Comparison of ENCODE assay signal across 7 mouse cellular contexts in the genomic region with DNA sequence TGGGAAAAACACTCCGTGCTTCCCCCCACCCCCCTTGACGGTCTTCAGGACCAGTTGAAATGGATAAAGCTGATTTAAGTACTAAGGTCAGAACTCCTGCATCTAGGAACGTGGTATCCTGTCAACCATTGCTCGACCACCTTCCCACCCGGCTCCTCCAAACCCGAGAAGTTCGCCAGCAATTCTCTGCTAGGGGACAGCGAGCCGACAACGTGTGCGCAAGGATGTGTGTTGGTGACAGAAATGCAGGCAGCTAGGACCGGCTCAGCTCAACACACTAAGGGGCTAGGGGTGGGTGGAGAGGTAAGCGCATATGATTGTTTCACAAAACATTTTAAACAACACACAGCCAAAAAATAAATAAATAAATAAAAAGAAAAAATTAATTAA. TPM values are rescaled to one million over a fixed set of nuclear protein-coding genes. Genes with fewer than 3 reads are reported as not detected.
DNase-seq lines count a peak whose midpoint lies in the region; ATAC-seq and TF ChIP-seq lines count a peak whose summit lies in the region.

No protein-coding gene starts in this region.

- H3K4me2 ChIP-seq in embryonic facial prominence, embryonic 14.5 days (ENCODE audit: low read depth, low read length) = peak overlapping the region; percentile 87
- H3K4me2 ChIP-seq in stomach, embryonic 15.5 days = peak overlapping the region; percentile 57

- H3K79me2 ChIP-seq in macrophage (ENCODE audit: inconsistent target) = peaks cover 56% of the 10 kb centered on the region

- ATAC-seq in embryonic facial prominence, embryonic 14.5 days (ENCODE audit: low read depth) = no peak
- no peak for ATAC-seq in stomach, embryonic 15.5 days (ENCODE audit: insufficient read depth, low FRiP score, low read depth)

- H3K9ac ChIP-seq in embryonic facial prominence, embryonic 14.5 days (ENCODE audit: low read depth, low read length) = peak overlapping the region; percentile 96
- peak overlapping the region; percentile 72; the same call in 1 of the 2 replicates for H3K9ac ChIP-seq in stomach, embryonic 15.5 days

- peak overlapping the region; percentile 100 for H3K27ac ChIP-seq in embryonic facial prominence, embryonic 14.5 days (replicated peaks; ENCODE audit: low read depth, low read length)
- H3K27ac ChIP-seq in macrophage = peak overlapping the region; percentile 95
- peak overlapping the region; percentile 100 for H3K27ac ChIP-seq in stomach, embryonic 15.5 days

- no peak for TF ChIP-seq CTCF in E14TG2a.4 (conservative IDR thresholded peaks at IDR 0.05; ENCODE audit: low read length)

- H3K36me3 ChIP-seq in E14TG2a.4 (ENCODE audit: insufficient read depth, low read length) = no peaks in the 10 kb centered on the region
- no peaks in the 10 kb centered on the region for H3K36me3 ChIP-seq in embryonic facial prominence, embryonic 14.5 days (ENCODE audit: control insufficient read depth, insufficient read depth, low read length)
- no peaks in the 10 kb centered on the region for H3K36me3 ChIP-seq in macrophage (ENCODE audit: inconsistent target)
- no peaks in the 10 kb centered on the region for H3K36me3 ChIP-seq in stomach, embryonic 15.5 days

- H3K4me1 ChIP-seq in E14TG2a.4 (replicated peaks; ENCODE audit: low read depth, low read length) = peaks cover 32% of the 10 kb centered on the region
- H3K4me1 ChIP-seq in embryonic facial prominence, embryonic 14.5 days (ENCODE audit: control insufficient read depth, insufficient read depth, low read length) = peaks cover 21% of the 10 kb centered on the region
- H3K4me1 ChIP-seq in stomach, embryonic 15.5 days = peaks cover 11% of the 10 kb centered on the region; the same call in 1 of the 2 replicates

- H3K9me3 ChIP-seq in E14TG2a.4 (ENCODE audit: low read length) = no peaks in the 10 kb centered on the region
- H3K9me3 ChIP-seq in embryonic facial prominence, embryonic 14.5 days (ENCODE audit: control insufficient read depth, low read length) = no peaks in the 10 kb centered on the region
- H3K9me3 ChIP-seq in stomach, embryonic 15.5 days = no peaks in the 10 kb centered on the region

- H3K27me3 ChIP-seq in E14TG2a.4 (ENCODE audit: insufficient read depth, low read length) = peaks cover 13% of the 10 kb centered on the region
- H3K27me3 ChIP-seq in embryonic facial prominence, embryonic 14.5 days (replicated peaks; ENCODE audit: control insufficient read depth, insufficient read depth, low read length) = no peaks in the 10 kb centered on the region
- no peaks in the 10 kb centered on the region for H3K27me3 ChIP-seq in stomach, embryonic 15.5 days (replicated peaks)

- 0% methylated on average over 13 of the region's 13 CpGs for WGBS in embryonic facial prominence, embryonic 14.5 days
- WGBS in macrophage (ENCODE audit: missing documents) = under 1% methylated on average over 13 of the region's 13 CpGs
- WGBS in stomach, embryonic 15.5 days = under 1% methylated on average over 13 of the region's 13 CpGs

- DNase-seq in T-cell, adult 2 months (ENCODE audit: low spot score) = peak; percentile 32
- DNase-seq in embryonic facial prominence, embryonic 14.5 days (ENCODE audit: low spot score) = peak; percentile 51
- DNase-seq in heart, postnatal 36 days = peak; percentile 56 to 63
- peak; percentile 44 to 53 for DNase-seq in left cerebral cortex, postnatal 10 days (ENCODE audit: extremely low spot score in 1 of 2, low spot score in 2 of 2)

- intact Hi-C loops in heart, postnatal 36 days (cut with DNase I) = loop anchor here (1.0 to 2.0 kb wide), 4 partner anchors 42 to 168 kb away; no protein-coding TSS in a partner anchor
- intact Hi-C loops in left cerebral cortex, postnatal 10 days (cut with DNase I) = loop anchor here (2.0 to 10.0 kb wide), 6 partner anchors 72 to 456 kb away; no protein-coding TSS in a partner anchor

- H3K4me3 ChIP-seq in E14TG2a.4 (replicated peaks; ENCODE audit: low read length) = peak overlapping the region; percentile 80
- H3K4me3 ChIP-seq in embryonic facial prominence, embryonic 14.5 days (ENCODE audit: low read depth, low read length) = peak overlapping the region; percentile 62
- peak overlapping the region; percentile 80 for H3K4me3 ChIP-seq in macrophage (ENCODE audit: inconsistent target)
- H3K4me3 ChIP-seq in stomach, embryonic 15.5 days (replicated peaks) = peak overlapping the region; percentile 82

RNA-seq across cellular contexts. Expression of a gene that starts 1.7 kb away (rescaled TPM):
- 26.1 and 27.7 TPM in 2 replicates for polyA plus RNA-seq in embryonic facial prominence, embryonic 14.5 days (2014; fragmentation: Nextera tagmentation; extraction: Ambion mirVana)
- 10 to 100 TPM; 16.3 to 17.0 TPM for total RNA-seq in heart, postnatal 36 days (2021)
- 10 to 100 TPM; 81.3 to 90.8 TPM for total RNA-seq in left cerebral cortex, postnatal 10 days (2021)
- total RNA-seq in macrophage (2018; cell fraction: chromatin; rRNA removed) = 100 to 1,000 TPM in 12 of 26 experiments, 10 to 100 TPM in 14; 21.2 to 321 (median 51.0) TPM
- total RNA-seq in macrophage (2018; cell fraction: cytosol; rRNA removed) = 10 to 100 TPM in 12 of 26 experiments, 1 to 10 TPM in 14; 5.5 to 83.8 (median 9.3) TPM
- total RNA-seq in macrophage (2018; cell fraction: nucleus; rRNA removed) = 100 to 1,000 TPM in 10 of 26 experiments, 10 to 100 TPM in 16; 18.5 to 284 (median 66.2) TPM
- polyA plus RNA-seq in macrophage (2018) = 4.3 to 10.1 TPM (median 10.1 TPM) in 3 replicates
- polyA plus RNA-seq in stomach, embryonic 15.5 days (2015; fragmentation: Nextera tagmentation; extraction: Ambion mirVana) = 21.5 and 24.2 TPM in 2 replicates
